Mouse (Mus musculus) hindbrain, postnatal 0 days (tissue): ENCODE results near the gene Gng2. TPM values are rescaled to one million over a fixed set of nuclear protein-coding genes. Genes with fewer than 3 reads are reported as not detected.

ENCODE experiments used
- ATAC-seq: fragments of 200-750 bp; cut with Nextera tagmentation; 2 replicates; pipeline ENCODE4 v1.8.0; 2017; ENCODE audit warnings: mild to moderate bottlenecking, moderate TSS enrichment, moderate library complexity
- DNase-seq: peaks from one replicate; pipeline ENCODE4 v3.0.0-alpha.2; 2015; ENCODE audit warnings: low spot score
- H3K27ac ChIP-seq: fragments of 300-500 bp; sonication (generic); 2 replicates; pipeline ENCODE4 v1.5.1; 2014; ENCODE audit warnings: mild to moderate bottlenecking
- H3K27me3 ChIP-seq: fragments of 300-500 bp; sonication (generic); 2 replicates; pipeline ENCODE4 v1.6.1; 2014; ENCODE audit warnings: low read length, mixed read lengths; ENCODE audit not compliant: insufficient read depth
- H3K36me3 ChIP-seq: fragments of 300-500 bp; sonication (generic); 2 replicates; pipeline ENCODE4 v1.6.1; 2014; ENCODE audit warnings: low read length, mixed read lengths; ENCODE audit not compliant: insufficient read depth
- H3K4me1 ChIP-seq: fragments of 300-500 bp; sonication (generic); 2 replicates; pipeline ENCODE4 v1.6.1; 2014; ENCODE audit warnings: antibody characterized with exemption, low read length, mixed read lengths; ENCODE audit not compliant: insufficient read depth
- H3K4me2 ChIP-seq: fragments of 300-500 bp; sonication (generic); 2 replicates; pipeline ENCODE4 v1.6.1; 2014; ENCODE audit warnings: low read depth, mild to moderate bottlenecking, low read length, moderate library complexity, mixed read lengths
- H3K4me3 ChIP-seq: fragments of 300-500 bp; sonication (generic); 2 replicates; pipeline ENCODE4 v1.5.1; 2014; ENCODE audit warnings: low read length
- H3K9ac ChIP-seq: fragments of 300-500 bp; sonication (generic); replicated peaks from 2 replicates; pipeline ENCODE4 v1.6.1; 2014; ENCODE audit warnings: mild to moderate bottlenecking, low read length, moderate library complexity, mixed read lengths
- H3K9me3 ChIP-seq: fragments of 300-500 bp; sonication (generic); 2 replicates; pipeline ENCODE4 v1.6.1; 2016; ENCODE audit warnings: low read length, mixed read lengths
- CTCF ChIP-seq: IDR thresholded peaks from 2 replicates; pipeline ENCODE4 v1.5.1; 2016; ENCODE audit warnings: antibody characterized with exemption, control low read depth, low read depth
- WGBS: fragments of 180-500 bp; shearing (Covaris S2); extraction: QIAGEN DNeasy Blood & Tissue Kit; methylation state at CpG from one replicate; pipeline ENCODE4 v1.1.7; 2014; 5-methylcytosine and 5-hydroxymethylcytosine counted together
- polyA plus RNA-seq: library from polyadenylated mRNA; unstranded; fragments of >200 nt; fragmentation: Nextera tagmentation; extraction: Ambion mirVana; gene quantifications from 2 replicates; pipeline ENCODE4 v1.2.1, GENCODE M21; 2015
- total RNA-seq: library from RNA; depleted of rRNA; stranded (reverse); fragments of >200 nt; gene quantifications from 2 replicates; pipeline ENCODE4 v1.2.3, GENCODE M21; 2014

Gng2 gene
- total and polyA plus RNA-seq, 2 experiments from 2014 or later = 218 to 265 TPM

DNA sequence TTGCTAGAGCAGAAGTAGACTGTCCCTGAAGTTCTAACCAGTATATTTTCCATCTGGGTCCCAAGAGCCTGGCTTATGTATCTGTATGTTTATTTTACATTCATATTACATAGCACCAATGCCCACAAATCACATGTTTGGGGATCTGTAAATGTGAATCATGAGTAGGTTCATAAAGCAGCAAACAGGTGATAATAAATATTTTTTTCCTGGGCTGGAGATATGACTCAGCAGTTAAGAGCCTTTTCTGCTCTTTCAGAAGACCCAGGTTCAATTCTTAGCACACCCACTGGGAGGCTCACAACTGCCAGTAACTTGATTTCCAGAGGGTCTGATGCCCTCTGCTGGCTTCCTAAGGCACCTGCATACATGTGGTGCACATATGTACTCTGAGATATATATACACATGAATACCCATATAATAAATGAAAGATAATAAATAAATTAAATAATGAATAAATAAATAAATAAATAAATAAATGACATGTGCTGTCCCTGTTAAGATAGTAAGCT is 27.4 kb upstream of the Gng2 start:
- H3K4me2 ChIP-seq = no peak overlapping the region
- DNase-seq = no peak
- TF ChIP-seq CTCF = peak; percentile 13
- no peaks in the 10 kb centered on the region for H3K9me3 ChIP-seq
- no peak overlapping the region for H3K27ac ChIP-seq
- H3K9ac ChIP-seq = no peak overlapping the region
- no peaks in the 10 kb centered on the region for H3K36me3 ChIP-seq
- no peaks in the 10 kb centered on the region for H3K4me1 ChIP-seq
- ATAC-seq = no peak
- H3K4me3 ChIP-seq = no peak overlapping the region
- no peaks in the 10 kb centered on the region for H3K27me3 ChIP-seq

DNA sequence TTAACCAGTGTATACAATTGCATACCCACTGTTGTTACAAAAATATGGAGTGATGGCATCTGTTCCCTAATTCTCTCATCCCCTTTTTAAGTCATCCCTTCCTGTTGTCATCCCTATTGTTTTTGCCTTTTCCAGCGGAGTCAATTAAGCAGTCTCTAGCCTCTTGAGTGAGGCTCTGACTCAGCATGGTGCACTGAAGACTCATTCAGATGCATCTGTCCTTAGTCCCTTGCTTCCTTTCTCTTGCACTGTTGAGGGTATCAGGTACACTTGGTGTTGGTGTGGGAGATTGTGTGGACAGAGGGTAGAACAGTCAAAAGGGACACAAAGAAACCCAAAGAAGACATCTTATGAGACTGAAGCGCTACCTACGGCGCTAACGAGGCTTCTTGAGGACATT is 19.4 kb upstream of the Gng2 start:
- Histone ChIP-seq H3K4me2 (no peak overlapping the region), H3K9me3 (no peaks in the 10 kb centered on the region), H3K36me3 (no peaks in the 10 kb centered on the region), H3K4me3 (no peak overlapping the region), H3K9ac (no peak overlapping the region), H3K4me1 (no peaks in the 10 kb centered on the region), H3K27ac (no peak overlapping the region), H3K27me3 (no peaks in the 10 kb centered on the region)
- WGBS = 69% methylated on average over 5 of the region's 5 CpGs
- DNase-seq (no peak), ATAC-seq (no peak)
- TF ChIP-seq CTCF = no peak

DNA sequence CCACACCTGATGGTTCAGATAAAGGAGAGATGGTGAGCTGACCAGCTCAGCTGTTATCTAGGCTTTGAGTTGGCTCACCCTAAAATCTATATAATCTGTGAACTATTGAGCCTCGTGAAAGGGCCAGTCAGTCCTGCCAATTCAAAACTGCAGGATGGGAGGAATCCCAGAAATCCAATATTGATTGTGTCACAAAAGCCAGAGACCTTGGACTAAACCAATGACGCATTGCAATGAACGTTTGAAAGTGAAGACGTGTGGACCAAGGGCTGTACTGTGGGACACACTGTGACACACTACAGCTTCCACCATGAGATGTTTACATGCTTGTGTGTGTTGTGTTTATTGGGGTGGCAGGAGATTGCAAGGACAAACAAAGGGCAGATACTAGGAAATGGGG is 18.5 kb upstream of the Gng2 start:
- no peak overlapping the region for H3K9ac ChIP-seq
- ATAC-seq (no peak), DNase-seq (no peak)
- H3K36me3 ChIP-seq = no peaks in the 10 kb centered on the region
- H3K4me2 ChIP-seq = no peak overlapping the region
- TF ChIP-seq CTCF = no peak
- no peaks in the 10 kb centered on the region for H3K4me1 ChIP-seq
- WGBS = 90% methylated on average over 4 of the region's 4 CpGs
- no peak overlapping the region for H3K4me3 ChIP-seq
- no peaks in the 10 kb centered on the region for H3K9me3 ChIP-seq
- H3K27me3 ChIP-seq = no peaks in the 10 kb centered on the region
- no peak overlapping the region for H3K27ac ChIP-seq

DNA sequence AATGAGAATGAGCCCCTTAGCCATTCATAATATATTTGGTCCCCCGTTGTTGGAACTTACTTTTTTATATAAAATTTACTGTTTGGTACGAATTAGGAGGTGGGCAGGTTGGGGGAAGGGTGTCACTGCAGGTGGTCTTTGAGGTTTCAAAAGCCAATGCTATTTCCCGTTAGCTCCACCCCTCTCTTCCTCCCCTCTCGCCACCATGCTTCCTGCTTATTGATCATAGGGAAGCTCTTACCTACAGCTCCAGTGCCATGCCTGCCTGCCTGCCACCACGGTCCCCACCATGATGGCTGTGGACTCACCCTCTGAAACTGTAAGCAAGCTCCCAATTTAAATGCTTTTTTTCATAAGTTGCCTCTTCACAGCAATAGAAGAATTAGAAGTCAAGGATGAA is 16.6 kb upstream of the Gng2 start:
- Histone ChIP-seq H3K9me3 (no peaks in the 10 kb centered on the region), H3K36me3 (no peaks in the 10 kb centered on the region), H3K4me3 (no peak overlapping the region), H3K4me2 (no peak overlapping the region), H3K27me3 (no peaks in the 10 kb centered on the region), H3K9ac (no peak overlapping the region), H3K4me1 (no peaks in the 10 kb centered on the region), H3K27ac (no peak overlapping the region)
- ATAC-seq (no peak), DNase-seq (no peak)
- no peak for TF ChIP-seq CTCF
- WGBS = 67% methylated on average over 5 of the region's 5 CpGs

DNA sequence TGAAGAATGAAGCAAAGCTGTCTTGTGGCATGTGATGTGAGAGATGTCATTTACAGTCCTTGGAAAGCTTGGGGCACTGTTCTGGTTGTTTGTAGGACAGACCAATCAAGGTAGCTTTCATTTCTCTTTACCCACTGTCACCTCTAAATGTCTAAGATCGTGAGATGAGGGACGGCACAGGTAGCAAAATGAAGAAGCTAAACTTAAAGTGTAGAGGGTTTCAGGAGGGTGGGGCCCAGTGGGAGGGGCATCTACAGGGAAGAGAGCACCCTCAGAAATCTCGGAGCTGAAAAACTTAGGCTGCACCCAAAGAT is 16.1 kb upstream of the Gng2 start:
- no peak overlapping the region for H3K9ac ChIP-seq
- no peaks in the 10 kb centered on the region for H3K4me1 ChIP-seq
- DNase-seq (no peak), ATAC-seq (no peak)
- no peak overlapping the region for H3K4me2 ChIP-seq
- no peaks in the 10 kb centered on the region for H3K27me3 ChIP-seq
- H3K4me3 ChIP-seq = no peak overlapping the region
- H3K27ac ChIP-seq = no peak overlapping the region
- 86% methylated on average over 3 of the region's 3 CpGs for WGBS
- no peaks in the 10 kb centered on the region for H3K9me3 ChIP-seq
- H3K36me3 ChIP-seq = no peaks in the 10 kb centered on the region
- TF ChIP-seq CTCF = no peak

DNA sequence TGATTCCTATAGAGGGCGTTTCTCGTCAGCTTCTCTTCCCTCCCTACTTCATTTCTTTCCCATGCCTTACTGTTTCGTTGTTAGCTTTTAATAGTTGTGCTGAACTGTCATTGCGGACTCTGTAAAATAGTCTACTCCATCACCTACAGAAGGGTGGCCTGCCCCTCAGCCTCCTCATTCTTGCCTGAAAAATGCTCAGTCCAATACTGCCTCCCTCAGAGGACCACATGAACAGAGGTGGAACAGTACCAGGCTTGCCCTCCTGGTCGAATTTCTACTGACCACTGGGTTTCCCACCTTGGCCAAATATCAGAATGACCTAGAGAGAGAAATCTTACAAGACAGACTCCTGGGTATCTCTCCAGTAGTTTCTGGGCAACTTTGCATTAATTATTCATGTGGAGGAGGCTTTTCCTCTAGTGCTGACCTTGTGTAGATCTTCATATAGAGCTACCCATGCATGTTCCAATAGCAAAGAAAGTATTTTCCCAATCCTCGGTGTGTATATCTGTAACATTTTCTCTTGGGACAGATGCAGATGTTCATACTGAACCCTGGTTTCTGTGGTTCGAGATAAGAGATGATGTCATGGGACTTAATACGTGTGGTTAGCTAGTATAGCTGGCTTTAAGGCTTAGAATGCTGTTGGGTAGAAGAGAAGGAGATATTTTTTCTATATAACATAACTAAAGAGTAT is 15.6 kb upstream of the Gng2 start:
- H3K4me2 ChIP-seq = no peak overlapping the region
- no peaks in the 10 kb centered on the region for H3K36me3 ChIP-seq
- no peak for TF ChIP-seq CTCF
- H3K9ac ChIP-seq = no peak overlapping the region
- H3K4me1 ChIP-seq = no peaks in the 10 kb centered on the region
- H3K27ac ChIP-seq = no peak overlapping the region
- no peak overlapping the region for H3K4me3 ChIP-seq
- WGBS = 86% methylated on average over 8 of the region's 8 CpGs
- no peaks in the 10 kb centered on the region for H3K9me3 ChIP-seq
- ATAC-seq (no peak), DNase-seq (no peak)
- H3K27me3 ChIP-seq = no peaks in the 10 kb centered on the region

DNA sequence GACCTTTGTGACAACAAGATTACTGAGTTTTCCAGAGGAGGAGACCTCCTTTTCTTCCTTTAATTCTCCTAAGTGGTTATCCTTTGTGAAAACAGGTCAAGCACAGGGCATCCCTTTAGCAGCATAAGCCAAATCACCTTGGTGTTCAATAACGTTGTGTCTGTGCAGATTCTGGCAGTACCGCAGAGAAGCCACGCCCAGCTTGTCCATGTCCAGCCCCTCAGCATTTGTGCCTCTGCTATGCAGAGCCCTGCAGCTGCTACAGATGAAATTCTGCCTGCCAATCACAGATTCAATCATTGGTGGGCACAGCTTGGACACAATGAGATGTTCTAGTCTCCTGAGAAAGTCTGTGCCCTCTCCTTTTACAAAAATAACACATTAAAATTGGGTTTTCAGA is 14.4 kb upstream of the Gng2 start:
- ATAC-seq (no peak), DNase-seq (peak; percentile 28)
- Histone ChIP-seq H3K27ac (no peak overlapping the region), H3K9ac (no peak overlapping the region), H3K27me3 (no peaks in the 10 kb centered on the region), H3K4me3 (no peak overlapping the region), H3K4me2 (no peak overlapping the region), H3K4me1 (no peaks in the 10 kb centered on the region; the same call in 1 of the 2 replicates), H3K9me3 (no peaks in the 10 kb centered on the region), H3K36me3 (no peaks in the 10 kb centered on the region)
- WGBS = 35% methylated on average over 3 of the region's 3 CpGs
- TF ChIP-seq CTCF = no peak
